Mouse (Mus musculus) adrenal gland, postnatal 10 days (tissue): ENCODE measurements at regions not wholly inside any gene's neighbourhood (a gene's known extent, or its start where the extent isn't known, plus 50 kb on each side); places are given as distances from the start of the nearest gene placed in this dataset.
A peak's percentile ranks its signal among the peaks of the same experiment; 100 is the strongest.

ENCODE experiments used
- DNase-seq: peaks from one replicate; pipeline ENCODE4 v3.0.0; 2021; ENCODE audit warnings: mixed read lengths

- no peak for DNase-seq
These were observed 111.6 kb downstream of the Cxcl12 start for GRCm38 (mm10) chr6:117279786-117280411.

DNA sequence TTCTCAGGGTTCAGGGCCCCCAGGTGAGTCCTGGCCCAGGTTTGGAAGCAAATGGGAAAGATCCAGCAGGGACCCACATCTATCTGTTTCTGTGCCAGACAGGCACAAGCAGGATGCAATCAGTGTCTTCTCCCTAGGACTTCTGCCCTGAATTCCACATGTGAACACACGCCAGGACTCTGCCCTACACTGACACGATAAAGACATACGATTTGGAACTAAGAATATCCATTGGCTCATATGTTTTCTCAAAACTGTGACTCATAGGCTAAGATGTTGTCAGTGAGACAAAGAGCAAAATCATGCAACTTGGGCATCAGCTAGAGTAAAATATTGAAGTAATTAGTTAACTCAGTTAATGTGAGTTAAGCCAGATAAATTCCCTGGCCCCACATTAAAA is 112.6 kb downstream of the Cxcl12 start:
- no peak for DNase-seq

GRCm38 (mm10) chr6:117283616-117284015 is 115.3 kb downstream of the Cxcl12 start:
- no peak for DNase-seq

- DNase-seq: no peak
These were observed 116.2 kb downstream of the Cxcl12 start for GRCm38 (mm10) chr6:117284376-117285106.

DNA sequence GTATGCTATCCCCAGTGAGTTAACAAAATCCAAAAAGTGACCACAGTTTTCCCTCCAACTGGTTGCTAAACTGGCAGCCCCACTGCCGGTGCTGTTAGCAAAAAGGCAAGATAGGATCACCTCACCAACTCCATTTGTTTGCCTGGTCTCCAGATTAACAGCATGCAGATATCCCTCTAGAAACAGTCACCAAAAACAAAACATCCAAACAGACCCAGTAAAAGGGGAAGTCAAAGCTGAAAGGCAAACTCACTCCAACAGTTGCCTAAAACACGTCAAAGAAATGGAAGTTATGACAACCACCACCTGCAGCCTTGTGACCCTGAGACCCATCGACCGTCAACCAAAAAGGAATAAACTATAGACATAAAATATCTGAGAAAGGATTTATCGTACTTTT is 119.1 kb downstream of the Cxcl12 start:
- DNase-seq: no peak

- no peak for DNase-seq
These were observed 125.6 kb downstream of the Cxcl12 start for GRCm38 (mm10) chr6:117293780-117294465.

- DNase-seq: no peak
These were observed 129.6 kb downstream of the Cxcl12 start for GRCm38 (mm10) chr6:117297918-117298317.

DNA sequence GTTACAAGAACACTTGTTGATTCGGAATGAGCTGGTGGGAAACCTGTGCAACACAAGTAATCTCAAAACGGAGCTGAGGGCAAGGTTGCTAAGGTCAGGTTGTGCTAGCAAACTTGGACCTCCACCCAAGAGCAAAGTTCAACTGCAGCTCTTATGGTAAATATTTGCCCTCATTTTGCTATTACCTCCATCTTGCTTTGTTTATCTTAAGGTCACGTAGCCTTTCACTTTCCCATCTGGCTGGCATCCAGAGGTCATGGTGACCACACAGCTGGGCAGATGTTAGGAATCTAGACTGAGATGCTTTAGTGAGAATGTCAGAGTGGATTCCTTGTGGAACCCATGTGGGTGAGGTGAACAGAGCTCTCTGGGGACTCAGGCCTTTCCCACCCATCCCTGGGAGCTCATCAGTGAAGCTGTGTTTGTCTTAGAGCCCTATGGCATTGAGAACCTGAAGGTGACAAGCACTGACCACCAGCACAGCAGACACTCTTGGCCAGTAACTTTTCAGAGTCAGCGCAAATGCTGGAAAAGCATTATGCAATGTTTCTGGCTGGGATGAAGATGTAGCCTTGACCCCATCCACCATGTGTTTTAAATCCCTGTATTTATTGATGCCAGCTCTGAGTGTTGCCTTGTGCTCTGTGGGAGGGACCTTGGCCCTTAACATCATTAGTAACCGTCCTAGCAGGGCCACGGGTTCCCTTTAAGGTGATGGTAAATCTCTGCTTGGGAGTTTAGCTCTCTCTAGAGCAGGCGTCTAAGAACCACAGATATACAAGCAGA is 131.4 kb downstream of the Cxcl12 start:
- peak; percentile 41 for DNase-seq

DNA sequence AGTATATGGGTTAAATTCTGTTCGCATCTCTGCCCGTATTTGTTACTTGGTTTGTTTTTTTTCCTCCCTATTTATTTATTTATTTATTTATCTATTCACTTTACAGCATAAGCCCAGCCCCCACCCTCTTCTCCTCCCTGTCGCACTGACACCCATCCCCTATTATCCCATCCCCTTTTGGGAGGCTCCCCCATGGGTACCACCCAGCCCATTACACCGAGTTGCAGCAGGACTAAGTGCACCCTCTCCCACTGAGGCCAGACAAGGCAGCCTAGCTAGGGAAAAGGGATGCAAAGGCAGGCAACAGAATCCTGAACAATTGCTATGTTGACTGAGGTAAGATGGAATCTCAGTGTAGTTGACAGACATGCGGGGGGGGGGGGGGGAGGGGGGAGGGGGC is 135.0 kb downstream of the Cxcl12 start:
- no peak for DNase-seq

DNA sequence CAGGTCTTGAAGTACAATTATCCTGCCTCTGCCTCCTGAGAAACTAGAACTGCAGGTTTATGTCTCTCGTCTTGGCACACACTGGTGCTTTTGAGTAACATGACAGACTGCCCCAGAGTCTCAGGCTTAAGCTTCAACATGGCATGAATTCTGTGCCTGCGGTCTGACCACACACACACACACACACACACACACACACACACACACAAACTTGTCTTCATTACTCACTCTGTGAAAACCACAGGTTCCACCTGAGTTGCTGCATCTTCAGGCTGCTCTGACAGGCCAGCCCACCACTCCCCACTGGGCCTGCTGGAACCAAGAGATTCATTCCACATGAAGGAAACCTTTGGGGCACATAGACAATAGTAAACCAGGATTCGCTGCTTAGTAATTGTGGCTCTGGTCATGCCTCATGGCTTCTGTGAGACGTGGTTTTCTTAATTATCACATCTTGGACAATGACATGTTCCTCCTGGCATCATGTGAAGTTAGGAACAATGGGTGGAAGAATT is 137.5 kb downstream of the Cxcl12 start:
- DNase-seq: no peak

DNA sequence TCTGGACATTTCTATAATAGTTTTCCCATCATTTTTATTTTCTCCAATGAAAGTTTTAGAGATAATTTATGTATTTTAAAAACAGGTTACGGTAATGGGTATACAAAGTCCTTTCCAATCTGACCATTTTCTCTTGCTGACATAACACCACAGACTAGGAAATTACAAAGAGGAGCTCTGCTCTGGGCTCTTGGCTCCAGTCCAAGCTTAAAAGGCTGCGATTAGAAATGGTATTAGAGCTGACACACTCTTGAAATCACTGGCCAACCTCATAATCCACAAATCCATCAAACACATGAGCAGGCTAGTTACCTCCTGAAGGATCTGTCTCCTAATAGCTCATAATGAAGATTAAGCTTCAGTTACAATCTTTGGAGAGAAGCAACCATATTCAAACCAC is 140.3 kb downstream of the Cxcl12 start:
- no peak for DNase-seq

DNA sequence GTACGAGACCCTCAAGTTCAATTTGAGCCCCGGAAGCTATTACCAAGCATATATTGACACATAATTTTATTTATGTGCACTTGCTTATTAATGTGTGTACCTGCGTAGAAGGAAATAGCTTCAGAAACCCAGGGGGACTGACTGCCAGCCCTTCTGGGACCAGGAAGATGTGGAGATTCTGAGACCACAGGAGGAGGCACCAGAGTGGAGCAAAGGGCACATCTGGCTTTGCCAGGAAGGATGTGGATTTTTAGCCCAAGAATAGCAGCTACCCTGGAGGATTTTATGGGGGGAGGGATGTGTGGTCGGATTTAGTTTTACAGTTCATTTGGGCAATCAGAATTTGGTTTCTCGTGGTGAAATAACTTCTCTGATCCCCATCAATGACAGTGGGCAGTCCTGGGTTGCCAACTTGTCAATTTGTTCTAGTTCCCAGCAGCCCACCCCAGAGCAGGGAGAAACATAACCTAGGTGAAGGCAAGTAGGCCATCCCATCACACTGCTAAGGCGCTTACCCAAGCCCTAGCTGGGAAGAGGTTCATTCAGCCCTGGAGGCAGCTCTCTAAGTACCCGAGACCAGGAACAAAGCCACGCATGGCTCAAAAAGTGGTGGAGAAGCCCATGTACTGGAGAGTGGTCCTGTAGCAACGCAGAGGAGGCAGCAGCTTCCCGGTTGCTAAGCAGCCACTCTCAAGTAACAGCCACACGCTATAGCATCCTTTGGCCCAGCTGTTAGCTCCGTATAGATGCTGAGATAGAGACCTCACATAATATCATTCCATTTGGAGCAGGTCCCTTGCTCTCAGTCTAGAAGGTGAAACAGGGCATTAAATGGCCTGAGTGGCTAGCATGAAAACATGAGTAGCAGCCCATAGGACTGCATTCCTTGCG is 144.8 kb downstream of the Cxcl12 start:
- no peak for DNase-seq

- DNase-seq: no peak
These were observed 145.7 kb downstream of the Cxcl12 start for GRCm38 (mm10) chr6:117313944-117314566.

- DNase-seq: no peak
These were observed 155.0 kb downstream of the Cxcl12 start for GRCm38 (mm10) chr6:117323301-117323700.

GRCm38 (mm10) chr6:117323850-117324249 is 155.5 kb downstream of the Cxcl12 start:
- no peak for DNase-seq

- no peak for DNase-seq
These were observed 158.8 kb downstream of the Cxcl12 start for GRCm38 (mm10) chr6:117326835-117327775.

DNA sequence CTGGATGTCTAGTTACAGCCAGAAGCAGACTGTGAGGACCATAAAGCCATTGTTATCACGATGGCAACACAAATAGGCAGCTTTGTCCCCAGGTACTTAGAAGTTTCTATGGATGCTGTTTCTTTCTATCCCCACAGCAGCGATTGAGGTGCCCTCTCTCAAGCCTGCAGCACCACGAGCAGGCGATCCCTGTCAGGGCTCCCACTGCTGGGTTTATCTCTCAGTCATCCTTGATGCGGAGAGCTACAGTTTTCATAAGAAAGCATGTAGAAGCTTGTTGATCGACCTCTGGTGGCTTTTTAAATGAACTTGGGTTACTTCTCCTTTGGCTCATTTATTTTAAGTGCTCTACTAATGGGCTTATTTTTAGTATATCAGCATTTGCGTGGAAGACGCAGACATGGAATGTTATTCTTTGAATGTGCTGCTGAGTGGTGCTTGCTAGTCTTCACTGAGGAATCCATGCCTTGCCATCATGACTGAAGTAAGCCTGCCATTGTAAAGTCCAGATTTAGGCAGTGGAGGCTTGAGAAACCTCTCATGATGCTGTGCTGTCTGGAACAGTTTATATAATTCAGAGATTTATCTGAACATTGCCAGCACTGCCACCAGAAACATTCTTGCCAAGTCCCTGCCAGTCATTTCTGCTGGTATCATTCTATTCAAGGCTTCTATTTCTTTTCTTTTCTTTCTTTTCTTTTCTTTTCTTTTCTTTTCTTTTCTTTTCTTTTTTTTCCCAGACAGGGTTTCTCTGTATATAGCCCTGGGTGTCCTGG is 161.0 kb downstream of the Cxcl12 start:
- no peak for DNase-seq

DNA sequence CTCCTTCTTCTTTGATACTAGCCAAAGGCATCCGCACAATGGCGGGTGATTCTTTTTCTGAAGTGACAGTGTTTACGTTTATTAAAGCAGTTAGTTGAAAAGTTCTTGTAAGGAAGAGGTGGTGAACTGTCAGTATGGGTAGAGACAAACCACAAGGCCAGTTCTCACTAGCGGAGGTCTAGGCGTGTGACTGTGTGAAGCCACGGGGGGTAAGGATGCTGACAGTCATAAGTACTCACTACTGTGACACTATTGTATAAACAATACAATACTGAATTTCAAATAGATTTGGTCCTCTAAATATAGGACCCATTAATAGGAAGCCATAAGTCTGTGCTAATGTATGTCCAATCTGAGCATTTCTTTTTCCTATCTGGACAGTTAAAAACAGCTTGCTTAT is 161.9 kb downstream of the Cxcl12 start:
- no peak for DNase-seq
